ENCODE assay signal across 8 mouse cellular contexts in the genomic region with DNA sequence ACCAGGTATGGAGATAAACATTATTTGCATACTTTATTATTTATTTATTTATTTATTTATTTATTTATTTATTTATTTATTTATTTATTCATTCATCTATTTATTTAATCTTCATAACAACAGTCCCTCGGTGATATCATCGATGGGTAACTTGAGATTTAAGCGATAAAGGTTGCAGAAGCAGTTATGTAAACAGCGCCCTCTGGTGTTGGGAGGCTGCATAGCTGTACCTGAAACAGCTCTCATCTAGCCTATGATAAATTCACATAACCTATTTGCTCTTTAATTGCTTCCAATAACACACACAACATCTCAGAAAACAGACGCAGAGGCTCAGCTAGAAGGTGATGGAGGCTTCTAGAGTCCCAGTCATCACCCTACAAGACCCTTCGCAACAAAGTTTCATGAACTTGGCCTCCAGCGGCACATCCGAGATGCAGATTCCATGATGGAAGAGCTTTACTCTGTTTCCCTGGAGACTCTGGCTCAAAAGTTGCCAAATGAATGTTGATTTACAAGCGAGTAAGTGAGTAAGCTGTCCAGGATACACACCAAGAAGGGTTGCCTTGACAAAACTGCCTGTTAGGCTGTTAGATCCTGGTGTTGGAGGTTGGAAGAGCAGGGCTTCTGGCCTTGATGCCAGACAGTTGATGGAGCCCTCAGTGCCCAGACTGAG.
DNase-seq lines count a peak whose midpoint lies in the region; ATAC-seq and TF ChIP-seq lines count a peak whose summit lies in the region.

No protein-coding gene starts in this region.

- no peaks in the 10 kb centered on the region for H3K27me3 ChIP-seq in midbrain, embryonic 10.5 days (ENCODE audit: low read depth, poor library complexity, severe bottlenecking)
- H3K27me3 ChIP-seq in midbrain, embryonic 13.5 days, result no peaks in the 10 kb centered on the region
- no peaks in the 10 kb centered on the region for H3K27me3 ChIP-seq in neural tube, embryonic 15.5 days (replicated peaks)

- peak; percentile 46 for DNase-seq in embryo, embryonic 10 days (ENCODE audit: low spot score)
- DNase-seq in embryo, embryonic 10.5 days (ENCODE audit: low spot score), result no peak
- no peak for DNase-seq in midbrain, embryonic 10.5 days (ENCODE audit: low spot score)
- peak; percentile 48 for DNase-seq in thymus, postnatal 0 days (ENCODE audit: low spot score)

- 86% methylated on average over 9 of the region's 9 CpGs for WGBS in midbrain, embryonic 10.5 days
- WGBS in midbrain, embryonic 13.5 days, result 87% methylated on average over 9 of the region's 9 CpGs
- WGBS in neural tube, embryonic 15.5 days, result 87% methylated on average over 9 of the region's 9 CpGs

- no peaks in the 10 kb centered on the region for H3K36me3 ChIP-seq in midbrain, embryonic 10.5 days
- no peaks in the 10 kb centered on the region for H3K36me3 ChIP-seq in midbrain, embryonic 13.5 days
- no peaks in the 10 kb centered on the region for H3K36me3 ChIP-seq in neural tube, embryonic 15.5 days

- H3K4me2 ChIP-seq in midbrain, embryonic 13.5 days (replicated peaks), result no peak overlapping the region
- H3K4me2 ChIP-seq in neural tube, embryonic 15.5 days, result no peak overlapping the region

- no peak for ATAC-seq in midbrain, embryonic 13.5 days
- no peak for ATAC-seq in neural tube, embryonic 15.5 days (ENCODE audit: low FRiP score)
- no peak for ATAC-seq in cerebellum, adult (ENCODE audit: insufficient number of reproducible peaks, low FRiP score, low TSS enrichment)

- H3K4me3 ChIP-seq in midbrain, embryonic 10.5 days, result no peak overlapping the region
- no peak overlapping the region for H3K4me3 ChIP-seq in midbrain, embryonic 13.5 days (replicated peaks)
- H3K4me3 ChIP-seq in embryonic fibroblast, embryonic 13.5 days (ENCODE audit: insufficient read depth, low read length), result no peak overlapping the region
- no peak overlapping the region for H3K4me3 ChIP-seq in neural tube, embryonic 15.5 days (replicated peaks)

- no peak for TF ChIP-seq POLR2A in embryonic fibroblast, embryonic 13.5 days (IDR thresholded peaks at IDR 0.05; ENCODE audit: low read depth, low read length)

- 0 out of 2 replicates have a peak, but pooled peaks have one; percentile 15 for TF ChIP-seq CTCF in embryonic fibroblast, embryonic 13.5 days (IDR thresholded peaks at IDR 0.05; ENCODE audit: borderline replicate concordance, insufficient read depth, low read length)

- peak overlapping the region; percentile 46 for H3K27ac ChIP-seq in midbrain, embryonic 10.5 days (replicated peaks)
- no peak overlapping the region for H3K27ac ChIP-seq in midbrain, embryonic 13.5 days
- H3K27ac ChIP-seq in embryonic fibroblast, embryonic 13.5 days (ENCODE audit: insufficient read depth, low read length), result no peak overlapping the region
- no peak overlapping the region for H3K27ac ChIP-seq in neural tube, embryonic 15.5 days (replicated peaks)

- peaks cover 27% of the 10 kb centered on the region for H3K4me1 ChIP-seq in midbrain, embryonic 10.5 days
- 0 out of 2 replicates have a peak, but pooled peaks cover 7% of the 10 kb centered on the region for H3K4me1 ChIP-seq in midbrain, embryonic 13.5 days (replicated peaks)
- H3K4me1 ChIP-seq in embryonic fibroblast, embryonic 13.5 days (ENCODE audit: control insufficient read depth, insufficient read depth, low read length), result no peaks in the 10 kb centered on the region
- H3K4me1 ChIP-seq in neural tube, embryonic 15.5 days, result no peaks in the 10 kb centered on the region

- H3K9me3 ChIP-seq in midbrain, embryonic 10.5 days (replicated peaks), result no peaks in the 10 kb centered on the region
- no peaks in the 10 kb centered on the region for H3K9me3 ChIP-seq in midbrain, embryonic 13.5 days
- no peaks in the 10 kb centered on the region for H3K9me3 ChIP-seq in neural tube, embryonic 15.5 days (replicated peaks)

- H3K9ac ChIP-seq in midbrain, embryonic 13.5 days (replicated peaks), result no peak overlapping the region
- no peak overlapping the region for H3K9ac ChIP-seq in neural tube, embryonic 15.5 days (replicated peaks)

Comparison
In these comparisons a context has a peak if more than half of its experiments do, and no peak if none do; other contexts are left out.
1. DNase-seq: peak in embryo, embryonic 10 days (single experiment) and thymus, postnatal 0 days (single experiment); none in embryo, embryonic 10.5 days (single experiment) and midbrain, embryonic 10.5 days (single experiment).